Mouse (Mus musculus) urinary bladder, adult 2 months (tissue): ENCODE results near the gene Blnk. TPM values are rescaled to one million over a fixed set of nuclear protein-coding genes. Genes with fewer than 3 reads are reported as not detected.

Experiments used
- DNase-seq: peaks from one replicate; pipeline ENCODE4 v3.0.0; 2022; ENCODE audit warnings: low spot score
- polyA plus RNA-seq: library from polyadenylated mRNA; depleted of rRNA; stranded (reverse); fragments of >200 nt; gene quantifications from 2 replicates; pipeline ENCODE4 v1.2.3, GENCODE M21; 2012; rRNA removed

Blnk gene
- polyA plus RNA-seq: 7.7 and 9.9 TPM in 2 replicates

DNA sequence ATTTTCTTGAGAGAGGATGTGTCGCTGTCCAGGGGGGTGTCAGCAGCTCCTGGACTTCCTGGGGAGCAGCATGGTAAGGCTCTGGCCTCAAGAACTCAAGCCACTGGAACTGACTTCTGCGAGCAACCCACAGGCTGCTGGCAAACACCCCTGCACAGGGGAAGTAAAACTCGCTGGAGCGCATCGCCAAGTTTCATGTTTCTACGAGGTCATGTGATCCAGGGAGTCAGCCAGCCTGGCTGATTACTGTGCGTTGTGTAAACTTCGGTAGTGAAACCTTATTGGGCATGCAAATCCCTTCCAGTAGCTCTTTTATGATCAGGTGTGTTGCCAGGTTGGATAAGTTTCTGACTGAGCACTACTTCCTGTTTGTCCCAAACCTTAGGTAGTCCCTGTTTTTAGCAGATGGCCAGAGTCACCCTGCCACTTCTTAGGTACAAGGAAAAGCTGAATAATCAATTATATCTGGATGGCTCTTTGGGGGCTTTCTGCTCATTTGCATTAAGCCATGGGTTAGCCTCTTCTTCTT, at the start of gene Blnk:
Gene Blnk, minus strand, starts transcription at position 479 of the 529 bp plus-strand sequence.
- peak; percentile 26 for DNase-seq

DNA sequence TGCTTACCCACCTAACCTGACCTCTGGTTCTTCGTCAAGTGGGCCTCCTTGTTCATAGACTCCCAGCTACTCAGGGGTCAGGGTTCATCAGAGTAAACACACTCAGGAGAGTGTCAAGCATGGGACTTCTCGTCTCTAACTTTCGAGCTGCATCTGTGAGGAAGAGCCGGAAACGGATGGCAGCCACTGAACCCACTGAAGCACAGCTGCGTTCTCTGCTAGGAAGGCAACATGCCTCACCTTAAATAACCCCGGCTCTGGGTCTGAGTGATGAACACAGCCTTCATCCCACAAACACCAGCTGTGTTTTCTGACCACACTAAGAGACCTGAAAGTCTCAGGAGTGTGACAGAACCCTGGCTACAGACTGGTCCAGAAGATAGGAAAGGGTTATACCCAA, 44.8 kb upstream of the Blnk start:
- DNase-seq: no peak

DNA sequence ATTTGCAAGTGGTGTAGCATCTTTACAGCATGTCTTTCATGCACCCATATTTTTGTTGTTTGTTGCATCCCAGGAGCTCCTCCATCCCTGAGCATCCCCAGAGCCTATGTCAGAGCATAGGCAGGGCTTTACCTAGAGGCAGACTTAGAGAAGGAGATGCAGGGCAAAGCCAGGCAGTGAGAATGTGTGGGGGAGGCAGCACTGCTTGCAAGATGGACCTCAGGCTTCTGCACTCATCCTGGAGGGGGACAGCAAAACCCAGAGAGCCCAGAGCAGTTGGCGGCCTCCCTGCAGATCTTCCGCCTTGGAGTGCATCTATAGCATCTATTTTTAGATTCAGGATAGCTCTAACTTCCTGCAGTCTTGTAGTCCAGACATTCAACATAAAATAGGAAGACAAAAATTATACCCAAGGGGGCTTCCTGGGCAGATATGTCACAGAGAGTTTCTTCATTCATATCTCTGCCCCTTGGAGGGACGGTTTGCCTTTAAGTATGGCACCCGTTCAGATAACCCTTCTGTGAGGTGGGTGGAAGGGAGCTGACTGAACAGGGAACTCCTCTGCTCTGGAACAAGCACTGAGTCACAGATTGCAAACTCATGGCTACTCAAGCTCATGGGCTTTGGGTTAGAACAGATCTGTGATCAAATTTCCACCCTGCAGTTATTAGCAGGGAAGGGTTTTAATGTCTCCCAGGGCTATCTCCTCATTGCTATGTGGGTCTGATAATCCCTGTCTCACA, 41.6 kb upstream of the Blnk start:
- no peak for DNase-seq

DNA sequence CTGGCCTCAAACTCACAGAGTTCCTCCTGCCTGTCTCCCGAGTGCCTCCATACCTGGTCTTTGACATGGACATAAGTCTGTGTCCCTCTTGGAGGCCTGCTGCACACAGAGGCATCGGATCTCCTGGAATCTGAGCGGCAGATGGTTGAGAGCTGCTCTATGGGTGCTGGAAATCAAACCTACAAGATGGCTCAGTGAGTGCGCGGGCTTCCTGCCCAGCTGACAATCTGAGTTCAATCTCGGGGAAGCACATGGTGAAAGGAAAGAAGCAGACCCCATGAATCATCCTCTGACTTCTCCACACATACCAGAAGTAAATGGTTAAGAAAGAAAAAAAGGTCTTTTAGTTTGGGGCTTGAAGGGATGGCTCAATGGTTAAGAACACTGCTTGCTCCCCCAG, 37.5 kb upstream of the Blnk start:
- no peak for DNase-seq

DNA sequence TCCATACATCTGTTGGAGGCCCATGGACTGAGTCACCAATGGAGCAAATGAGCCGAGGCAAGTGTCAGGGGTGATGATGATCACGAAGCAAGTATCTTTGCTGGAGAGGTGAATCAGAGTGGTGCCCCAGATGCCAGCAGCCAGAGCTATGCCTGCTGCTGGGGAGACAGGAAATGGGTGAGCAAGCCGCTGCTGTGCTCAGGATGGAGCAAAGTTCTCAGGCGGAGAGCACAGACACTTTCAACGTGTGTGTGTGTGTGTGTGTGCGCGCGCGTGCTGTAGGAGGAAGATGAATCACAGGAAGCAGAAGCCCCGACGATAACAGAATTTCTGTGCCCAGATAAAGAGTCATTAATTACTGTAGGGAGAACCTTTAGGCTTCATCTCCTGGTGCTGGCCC, 36.7 kb upstream of the Blnk start:
- no peak for DNase-seq

DNA sequence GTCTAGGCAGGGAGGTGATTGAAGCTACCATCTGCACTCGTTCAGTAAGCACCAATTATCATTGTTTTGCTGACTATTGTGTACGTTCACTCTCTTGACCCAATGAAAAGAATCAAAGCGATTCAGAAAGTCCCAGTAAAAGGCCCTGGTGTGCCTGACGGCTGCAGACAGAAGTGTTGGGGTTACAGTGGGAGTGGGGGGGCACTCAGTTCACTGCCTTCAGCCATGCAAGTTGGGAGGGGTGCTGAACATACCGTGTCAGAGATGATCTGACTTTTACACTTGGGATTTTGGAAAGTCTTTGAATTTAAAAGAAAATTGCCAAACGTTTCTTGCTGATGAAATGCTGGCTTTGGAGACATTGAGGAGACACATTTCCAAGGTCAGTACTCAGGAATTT, 35.8 kb upstream of the Blnk start:
- no peak for DNase-seq

DNA sequence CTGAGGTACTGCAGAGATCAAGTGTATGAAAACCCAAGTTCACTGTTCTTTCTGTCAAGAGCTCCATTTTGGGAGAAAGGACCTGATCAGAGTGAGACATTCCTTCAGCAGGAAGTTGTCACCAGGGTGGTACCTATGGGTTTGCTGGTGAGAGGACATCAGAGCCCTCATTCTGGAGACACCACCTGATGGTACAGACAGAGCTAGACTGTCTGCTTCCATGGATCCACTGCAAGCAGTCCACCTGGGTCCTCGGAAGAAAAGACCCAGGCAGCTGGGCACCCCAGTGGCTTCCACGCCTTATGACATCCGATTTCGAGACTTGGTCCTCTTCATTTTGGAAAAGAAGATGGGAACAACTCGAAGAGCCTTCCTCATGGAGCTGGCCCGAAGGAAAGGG, 34.9 kb upstream of the Blnk start, which contains the start of gene Dntt:
Gene Dntt, plus strand, starts transcription at position 57 of the 400 bp plus-strand sequence.
- no peak for DNase-seq

DNA sequence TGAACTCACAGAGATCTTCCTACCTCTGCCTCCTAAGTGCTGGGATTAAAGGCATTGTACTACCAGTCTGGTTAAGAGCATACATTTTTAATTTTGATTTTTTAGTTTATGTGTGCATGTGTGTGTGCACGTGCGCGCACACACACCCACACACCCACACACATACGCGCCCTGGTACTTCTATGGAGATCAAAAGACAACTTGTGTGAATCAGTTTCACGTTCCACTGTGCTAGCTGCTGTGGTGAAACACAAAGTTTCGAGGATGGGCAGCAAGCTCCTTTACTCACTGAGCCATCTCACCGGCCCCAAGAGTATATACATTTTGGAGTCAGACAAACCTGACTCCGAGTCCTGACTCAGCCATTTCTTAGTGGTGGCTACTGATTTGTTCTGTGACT, 33.3 kb upstream of the Blnk start:
- no peak for DNase-seq

DNA sequence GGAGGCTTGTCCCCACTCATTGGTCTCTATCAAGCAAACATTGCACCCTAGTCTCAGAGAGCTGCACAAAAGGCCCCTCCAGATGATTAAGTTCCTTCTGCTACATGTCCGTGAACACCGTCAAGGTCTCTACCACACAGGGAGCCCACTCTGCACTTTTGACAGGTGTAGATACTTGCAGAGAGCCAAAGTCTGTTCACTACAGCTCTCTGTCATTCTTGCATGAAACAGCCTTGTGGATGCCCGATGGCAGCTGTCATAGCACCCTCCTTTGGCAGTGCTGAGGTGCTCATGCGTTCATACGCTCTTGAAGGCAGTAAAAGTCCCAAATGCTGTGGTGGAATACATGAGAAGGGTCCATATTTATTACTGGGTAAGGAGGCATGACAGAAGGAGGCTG, 32.7 kb upstream of the Blnk start:
- DNase-seq: no peak

DNA sequence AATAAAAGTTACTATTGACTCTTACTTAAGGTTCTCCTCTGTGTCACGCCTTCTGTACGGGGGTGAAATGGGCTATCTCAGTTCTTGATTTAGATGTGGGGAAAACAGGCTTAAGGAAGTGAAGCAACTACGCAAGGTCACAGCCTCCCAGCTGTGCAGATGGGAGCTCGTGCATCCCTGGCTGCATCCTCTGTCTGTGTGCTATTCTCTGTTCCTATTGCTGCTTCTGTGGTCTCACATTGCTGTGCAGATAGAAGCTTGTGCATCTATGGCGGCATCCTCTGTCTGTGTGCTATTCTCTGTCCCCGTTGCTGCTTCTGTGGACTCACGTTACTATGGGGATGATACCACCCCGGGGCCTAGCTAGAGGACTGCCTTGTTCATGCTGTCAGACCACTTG, 32.2 kb upstream of the Blnk start:
- no peak for DNase-seq

DNA sequence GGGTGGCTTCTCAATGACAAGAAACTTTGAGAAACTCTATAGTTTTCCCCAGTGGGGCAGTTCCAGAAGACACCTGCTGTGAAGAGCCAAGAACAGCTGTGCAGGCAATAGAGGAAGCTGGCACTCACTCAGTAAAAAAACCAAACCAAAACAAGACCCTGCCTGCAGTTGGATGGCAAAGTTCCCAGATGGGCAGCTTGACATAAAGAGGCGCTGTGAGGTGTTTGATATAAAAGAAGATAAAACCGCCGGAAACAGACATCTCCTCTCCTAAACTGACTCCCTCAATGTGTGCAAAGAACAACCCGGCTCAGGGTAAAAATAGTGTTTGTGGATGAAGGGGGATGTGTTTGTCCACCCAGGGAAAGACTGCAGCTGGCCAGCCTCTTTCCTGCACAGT, 27.9 kb upstream of the Blnk start:
- no peak for DNase-seq

DNA sequence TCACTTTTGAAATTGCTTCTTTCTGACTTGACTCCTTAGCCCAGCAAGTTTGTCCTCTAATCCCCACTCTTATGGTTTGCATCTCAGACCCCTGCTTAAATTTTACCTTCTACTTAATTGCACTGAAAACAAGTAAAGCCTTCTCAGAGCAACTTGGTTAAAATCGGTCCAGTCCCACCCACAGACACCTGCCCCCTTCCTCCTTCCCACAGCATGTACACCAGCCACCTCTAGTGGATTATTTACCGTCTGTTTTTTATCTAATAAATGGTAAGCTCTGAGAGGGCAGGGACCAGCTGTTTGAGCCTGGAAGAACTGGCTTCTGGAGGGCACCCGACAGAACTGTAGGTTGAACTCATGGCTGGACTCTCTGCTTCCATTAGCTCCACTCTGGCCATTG, 26.2 kb upstream of the Blnk start:
- DNase-seq: no peak

DNA sequence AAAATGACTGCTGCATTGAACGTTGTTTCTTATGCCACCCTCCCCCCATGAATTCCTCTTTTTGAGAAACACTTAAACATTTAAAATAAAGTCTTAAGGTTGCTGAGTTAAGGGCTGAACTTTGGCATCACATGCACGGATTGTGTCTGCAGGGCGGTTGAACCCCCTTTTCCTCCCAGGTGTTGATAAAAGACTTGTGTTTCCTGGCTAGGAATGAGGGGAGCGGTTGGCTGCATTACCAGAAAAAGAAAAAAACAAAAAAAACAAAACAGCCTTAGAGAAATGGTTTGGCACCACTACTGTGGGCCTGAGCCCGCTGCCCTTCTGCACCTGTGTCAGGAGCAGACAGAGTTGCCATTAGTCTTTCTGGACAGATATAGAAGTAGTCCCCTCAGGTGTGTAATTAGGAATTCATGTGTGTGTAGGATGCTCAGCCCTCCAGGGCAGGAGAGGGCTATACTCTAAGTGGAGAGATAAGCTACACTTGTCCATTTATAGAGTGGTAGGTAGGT, 24.9 kb upstream of the Blnk start:
- DNase-seq: no peak

DNA sequence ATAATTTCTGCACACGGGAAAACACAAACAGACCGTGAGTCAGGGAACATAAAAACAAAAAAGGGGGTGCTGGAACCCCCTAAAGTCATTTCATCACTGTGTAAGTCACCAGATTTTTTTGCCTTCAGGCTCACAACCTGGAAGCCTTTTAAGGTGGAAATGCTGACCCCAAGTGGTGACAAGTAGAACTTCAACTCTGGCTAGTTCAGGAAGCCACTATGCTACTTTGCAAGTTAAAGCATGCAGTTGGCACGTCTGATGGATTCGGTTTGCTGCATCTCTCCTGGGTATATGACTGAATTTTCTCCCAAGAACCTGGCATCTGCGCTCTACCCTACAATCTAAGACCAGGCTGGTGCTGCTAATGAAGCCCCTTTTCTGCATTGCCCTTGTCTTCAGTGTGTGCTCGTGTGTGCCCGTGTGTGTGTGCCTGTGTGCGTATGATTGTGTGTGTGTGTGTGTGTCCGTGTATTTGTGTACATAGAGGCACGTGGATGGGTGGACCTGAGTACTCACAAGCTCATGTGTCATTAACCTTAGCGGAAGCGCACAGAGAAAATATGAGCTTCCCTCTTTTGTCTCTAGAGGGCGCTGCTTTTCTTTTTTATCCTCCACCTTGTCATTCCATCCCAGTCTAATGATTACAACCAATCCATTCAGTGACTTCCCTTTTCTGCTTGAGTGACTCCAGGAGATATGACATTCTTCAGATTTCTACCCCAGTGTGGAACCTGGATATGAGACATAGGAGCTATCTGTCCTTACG, 21.8 kb upstream of the Blnk start:
- DNase-seq: no peak

DNA sequence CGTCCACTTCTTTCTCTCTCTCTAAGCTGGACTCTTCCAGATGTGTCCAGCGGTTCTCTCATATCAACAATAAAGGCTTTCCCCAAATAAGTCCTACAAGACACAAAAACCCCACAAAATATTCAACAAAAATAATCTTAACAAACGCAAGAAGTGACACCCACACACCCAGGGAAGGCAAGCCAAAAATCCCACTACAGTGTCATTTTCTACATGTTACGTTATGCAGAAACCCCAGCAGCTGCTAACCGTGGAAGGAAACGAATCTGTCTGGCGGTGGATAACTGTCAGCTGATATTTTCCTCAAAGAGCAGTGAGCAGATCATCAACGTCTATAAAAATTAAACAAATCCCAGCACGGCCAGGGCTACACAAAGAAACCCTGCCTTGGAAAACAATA, 19.7 kb upstream of the Blnk start:
- DNase-seq: no peak

DNA sequence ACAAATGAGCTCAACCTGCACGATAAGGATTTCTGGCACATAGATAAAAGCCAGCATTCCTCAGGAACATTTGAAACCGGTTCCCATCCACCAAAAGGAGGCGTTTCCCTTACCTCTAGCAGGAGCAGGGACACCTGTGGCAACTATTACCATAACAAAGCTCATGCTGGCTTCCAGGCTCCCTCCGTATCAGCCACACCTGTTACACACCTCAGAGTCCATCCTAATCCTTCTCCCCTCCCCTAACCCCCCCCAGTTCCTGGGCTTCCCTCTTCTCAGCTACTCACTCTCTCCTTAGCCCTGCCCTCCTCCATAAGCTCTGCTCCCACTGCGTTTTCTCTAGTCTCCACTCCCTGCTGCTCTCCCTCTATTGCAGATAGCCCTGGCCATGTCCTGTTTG, 19.3 kb upstream of the Blnk start:
- no peak for DNase-seq

DNA sequence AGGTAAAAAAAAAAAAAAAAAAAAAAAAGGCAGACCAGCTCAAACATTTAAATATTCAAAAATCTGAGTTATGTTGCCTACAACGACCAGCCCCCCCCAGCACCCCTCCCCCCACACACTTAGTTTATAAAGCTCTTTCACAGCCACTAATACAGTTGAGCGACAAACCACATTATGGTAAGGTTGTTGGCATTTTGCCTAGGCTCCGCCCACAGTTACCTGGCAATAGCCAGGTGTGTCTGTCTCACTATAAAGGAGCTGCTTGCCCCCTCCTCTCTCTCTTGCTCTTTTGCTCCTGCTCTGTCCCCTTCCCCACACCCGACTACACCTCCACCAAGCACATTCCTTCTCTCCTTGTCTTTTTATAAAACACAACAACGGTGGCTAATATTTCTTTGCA, 17.3 kb upstream of the Blnk start:
- no peak for DNase-seq

DNA sequence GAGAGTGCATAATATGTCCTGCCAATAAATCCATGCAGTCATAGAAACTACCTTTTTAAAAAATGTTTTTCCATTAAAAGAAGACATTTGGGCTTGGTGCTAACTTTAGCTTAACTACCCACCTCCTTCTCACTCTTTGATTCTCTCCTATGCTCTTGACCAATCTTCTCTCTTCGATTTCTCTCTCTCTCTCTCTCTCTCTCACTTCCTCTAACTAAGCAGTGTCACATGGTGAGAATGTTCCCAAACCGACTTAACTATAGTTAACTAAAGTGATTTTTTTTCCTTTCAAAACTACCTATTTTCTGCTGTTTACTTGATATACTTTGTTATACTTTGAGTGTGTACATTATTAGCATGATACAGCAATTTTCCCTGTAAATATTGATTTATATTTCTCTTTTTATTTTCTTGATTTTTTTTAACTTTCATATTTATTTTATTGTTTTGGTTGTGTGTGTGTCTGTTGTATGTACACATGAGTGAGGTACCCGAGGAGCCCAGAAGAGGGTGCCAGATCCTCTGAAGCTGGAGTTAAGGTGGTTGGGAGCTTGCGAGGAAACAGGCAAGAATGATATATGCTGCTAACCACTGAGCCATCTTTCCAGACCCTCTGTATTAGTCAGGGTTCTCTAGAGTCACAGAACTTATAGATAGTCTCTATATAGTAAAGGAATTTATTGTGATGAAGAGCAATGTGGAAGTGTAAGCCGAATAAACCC, 14.5 kb upstream of the Blnk start:
- DNase-seq: no peak

DNA sequence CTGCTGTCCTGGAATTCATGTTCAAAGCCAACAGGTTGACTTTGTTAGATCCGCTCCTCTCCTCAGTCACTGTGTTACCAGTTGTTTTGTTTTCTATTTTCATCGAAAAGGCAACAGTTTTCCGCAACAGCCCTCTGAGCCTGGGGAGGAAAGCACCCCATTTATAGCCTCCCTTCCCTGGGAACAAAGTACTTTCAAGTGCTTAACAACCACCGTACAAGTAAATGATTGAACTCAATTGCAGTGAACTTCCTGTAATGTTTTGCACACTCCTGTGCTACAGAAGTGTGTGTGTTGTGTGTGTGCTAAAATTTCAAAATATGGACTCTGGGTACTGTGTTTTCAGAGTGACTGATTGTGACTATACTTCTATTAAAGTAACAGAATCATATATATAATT, 13.4 kb upstream of the Blnk start:
- DNase-seq: no peak

DNA sequence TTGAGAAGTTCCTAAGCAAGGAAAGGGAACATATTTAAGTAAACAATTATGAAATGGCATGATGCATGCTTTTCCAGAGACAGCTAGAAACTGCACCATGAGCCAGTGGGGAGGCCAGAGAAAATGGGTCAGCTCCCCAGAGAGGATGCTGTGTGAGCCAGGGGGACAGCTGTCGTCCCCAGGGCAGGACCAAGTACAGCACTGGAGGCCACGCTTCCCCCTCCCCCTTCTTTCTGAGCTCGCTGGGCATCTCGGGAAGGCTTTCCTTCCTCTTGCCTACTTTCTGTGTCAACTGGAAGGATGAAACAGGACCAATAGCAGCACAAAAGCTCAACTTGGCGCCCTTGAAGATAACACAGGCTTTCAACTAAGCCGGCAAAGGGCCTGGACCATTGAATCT, 13.0 kb upstream of the Blnk start:
- no peak for DNase-seq

DNA sequence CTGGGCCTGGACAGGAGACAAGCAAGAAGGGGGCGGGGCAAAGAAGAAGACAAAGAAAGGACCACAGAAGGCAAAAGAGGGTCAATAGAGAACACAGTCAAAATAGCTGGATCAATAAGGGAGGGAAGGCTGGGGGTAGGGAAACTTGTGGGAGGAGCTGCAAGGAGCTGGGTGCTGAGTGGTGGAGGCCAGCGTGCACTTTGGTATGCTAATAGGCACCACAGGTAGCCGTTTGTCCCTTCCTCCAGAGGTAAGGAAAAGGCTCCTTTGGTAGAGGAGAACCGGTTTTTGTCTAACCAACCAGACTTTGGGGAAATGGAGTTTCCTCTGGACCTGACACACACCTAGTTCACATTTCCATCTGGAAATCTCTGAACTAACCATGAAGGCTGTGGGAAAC, 12.3 kb upstream of the Blnk start:
- DNase-seq: no peak

DNA sequence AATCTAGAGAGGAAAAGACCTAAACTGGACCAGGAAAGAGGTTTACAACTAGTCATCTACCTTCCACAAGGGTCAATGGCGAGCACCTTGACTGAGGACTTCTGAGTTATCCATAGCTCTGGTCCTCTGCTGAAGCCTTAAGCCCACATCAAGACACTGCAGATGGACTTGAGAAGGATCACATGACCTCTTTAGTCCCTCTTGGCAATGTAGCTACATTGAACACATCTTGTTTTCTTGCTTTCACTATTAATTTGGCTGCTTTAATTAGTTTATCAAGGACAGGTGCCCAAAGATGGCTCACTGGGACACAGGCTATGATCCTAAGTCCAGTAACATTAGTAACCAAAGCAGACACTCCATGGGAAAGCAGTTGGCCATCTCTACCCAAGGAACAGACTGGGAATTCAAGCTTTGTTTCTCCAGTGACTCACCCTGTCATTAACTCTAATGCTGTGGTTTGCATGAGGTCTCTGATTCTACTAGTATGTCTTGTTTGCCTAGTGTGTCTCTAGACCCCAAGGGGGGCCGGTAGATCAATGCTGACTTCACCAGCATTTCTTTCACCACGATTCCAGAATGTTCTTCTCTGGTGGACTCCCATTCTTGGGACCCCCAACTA, 9.5 kb upstream of the Blnk start:
- DNase-seq: no peak
